Mouse (Mus musculus) testis, adult 2 months (tissue): ENCODE measurements around the gene Tmod2. TPM values are rescaled to one million over a fixed set of nuclear protein-coding genes. Genes with fewer than 3 reads are reported as not detected.

ENCODE experiments used
- H3K27ac ChIP-seq: fragments of 200-500 bp; 2 replicates; pipeline ENCODE4 v1.5.1; 2012; ENCODE audit warnings: low read depth, low read length; ENCODE audit not compliant: control insufficient read depth, insufficient read depth
- H3K27me3 ChIP-seq: fragments of 200-500 bp; 2 replicates; pipeline ENCODE4 v1.6.1; 2012; ENCODE audit warnings: mild to moderate bottlenecking, low read length, moderate library complexity; ENCODE audit not compliant: control insufficient read depth, insufficient read depth
- H3K36me3 ChIP-seq: fragments of 200-500 bp; 2 replicates; pipeline ENCODE4 v1.6.1; 2012; ENCODE audit warnings: mild to moderate bottlenecking, low read length; ENCODE audit not compliant: control insufficient read depth, insufficient read depth
- H3K4me1 ChIP-seq: fragments of 200-500 bp; 2 replicates; pipeline ENCODE4 v1.6.1; 2012; ENCODE audit warnings: low read length; ENCODE audit not compliant: control insufficient read depth, insufficient read depth
- H3K4me3 ChIP-seq: fragments of 200-500 bp; 2 replicates; pipeline ENCODE4 v1.5.1; 2012; ENCODE audit warnings: low read depth, mild to moderate bottlenecking, low read length, moderate library complexity, mixed read lengths; ENCODE audit not compliant: control insufficient read depth
- CTCF ChIP-seq: fragments of 200-500 bp; IDR thresholded peaks from 2 replicates; pipeline ENCODE4 v1.5.1; 2012; ENCODE audit warnings: low read depth, mild to moderate bottlenecking, inconsistent platforms, low read length, moderate library complexity; ENCODE audit not compliant: control insufficient read depth, insufficient read depth, insufficient replicate concordance
- POLR2A ChIP-seq: fragments of 200-500 bp; IDR thresholded peaks from 2 replicates; pipeline ENCODE4 v1.6.1; 2012; ENCODE audit warnings: low read depth, mild to moderate bottlenecking, inconsistent platforms, low read length, moderate library complexity; ENCODE audit not compliant: control insufficient read depth
- polyA plus RNA-seq: library from polyadenylated mRNA; depleted of rRNA; stranded (reverse); fragments of >200 nt; gene quantifications from 2 replicates; pipeline ENCODE4 v1.2.3, GENCODE M21; 2012

The Tmod2 gene
- polyA plus RNA-seq, 1 experiment = 49.6 TPM

DNA sequence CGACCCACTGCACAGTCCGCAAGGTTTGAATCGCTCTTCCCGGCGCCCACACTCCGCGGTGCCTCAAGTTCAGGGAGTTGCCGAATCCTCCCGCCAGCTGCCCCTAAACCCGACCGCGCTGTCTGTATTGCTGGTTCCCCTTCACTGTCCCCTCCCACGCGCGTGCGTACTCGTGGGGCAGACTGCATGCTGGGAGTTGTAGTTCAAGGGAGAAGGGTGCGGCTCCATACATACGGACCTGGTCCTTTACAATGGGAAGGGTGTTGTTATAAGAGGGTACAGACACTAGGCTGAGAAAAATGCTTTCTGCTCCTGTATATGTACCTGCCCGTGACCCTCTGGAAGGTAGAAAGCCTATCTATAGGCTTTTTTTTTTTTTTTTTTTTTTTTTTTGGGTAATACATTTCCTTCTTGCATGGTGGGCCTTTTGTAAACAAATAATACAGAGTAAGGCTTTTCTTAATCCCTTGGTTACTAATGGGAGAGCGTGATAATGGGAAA lies 51.6 kb downstream of the Tmod2 start, which contains the start of gene Tmod3:
Gene Tmod3, minus strand, starts transcription at position 146 of the 501 bp plus-strand sequence.
- Histone ChIP-seq H3K27ac (peak within 1 kb of the TSS; percentile 89), H3K36me3 (no peaks in the 10 kb centered on the region)
- TF ChIP-seq POLR2A (peak; percentile 95), CTCF (no peak)

GRCm38 (mm10) chr9:75558812-75559511 lies 52.2 kb downstream of the Tmod2 start:
- peak overlapping the region; percentile 98 for H3K4me3 ChIP-seq
- peaks cover 4% of the 10 kb centered on the region for H3K4me1 ChIP-seq
- TF ChIP-seq CTCF (no peak), POLR2A (no peak)
- H3K27me3 ChIP-seq = no peaks in the 10 kb centered on the region
- peak overlapping the region; percentile 89 for H3K27ac ChIP-seq
- H3K36me3 ChIP-seq = no peaks in the 10 kb centered on the region

More for the DNA sequence above, 51.6 kb downstream of the Tmod2 start, which contains the start of gene Tmod3:
- H3K4me1 ChIP-seq = peaks cover 4% of the 10 kb centered on the region
- H3K27me3 ChIP-seq = no peaks in the 10 kb centered on the region
- H3K4me3 ChIP-seq = peak within 1 kb of the TSS; percentile 98

- Histone ChIP-seq H3K27me3 (no peaks in the 10 kb centered on the region), H3K4me1 (peaks cover 4% of the 10 kb centered on the region), H3K36me3 (no peaks in the 10 kb centered on the region), H3K27ac (no peak overlapping the region), H3K4me3 (peak overlapping the region; percentile 98)
- TF ChIP-seq CTCF (no peak), POLR2A (no peak)
Observed at GRCm38 (mm10) chr9:75558360-75558759, 52.8 kb downstream of the Tmod2 start.

- no peaks in the 10 kb centered on the region for H3K36me3 ChIP-seq
- H3K4me3 ChIP-seq = no peak overlapping the region
- TF ChIP-seq POLR2A (no peak), CTCF (no peak)
- no peak overlapping the region for H3K27ac ChIP-seq
- H3K4me1 ChIP-seq = peaks cover under 1% of the 10 kb centered on the region
- H3K27me3 ChIP-seq = no peaks in the 10 kb centered on the region
Observed at GRCm38 (mm10) chr9:75553719-75554118, 57.4 kb downstream of the Tmod2 start.

- no peak for TF ChIP-seq CTCF
- TF ChIP-seq POLR2A = no peak
- Histone ChIP-seq H3K4me1 (no peaks in the 10 kb centered on the region; the same call in 1 of the 2 replicates), H3K27me3 (no peaks in the 10 kb centered on the region), H3K4me3 (no peak overlapping the region), H3K27ac (no peak overlapping the region), H3K36me3 (no peaks in the 10 kb centered on the region)
Observed at GRCm38 (mm10) chr9:75551342-75551741, 59.8 kb downstream of the Tmod2 start.

DNA sequence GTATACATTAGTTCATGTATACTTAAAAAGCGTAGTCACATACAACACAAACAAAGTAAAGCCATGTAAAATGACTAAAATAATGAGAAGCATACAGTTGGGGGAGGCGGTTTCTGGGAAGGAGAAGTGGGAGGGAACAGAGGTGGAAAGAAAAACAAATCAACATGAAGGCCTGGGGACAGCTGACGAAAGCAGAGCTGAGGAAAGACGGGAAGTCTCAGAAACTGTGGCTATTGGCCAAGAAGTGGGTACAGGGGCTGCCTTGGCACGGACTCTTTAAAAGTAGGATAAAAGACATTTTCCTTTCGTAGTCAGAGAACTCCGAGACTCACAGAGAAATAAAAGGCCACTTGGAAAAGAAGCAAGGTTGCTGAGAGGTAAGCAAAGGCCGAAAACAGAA lies 62.1 kb downstream of the Tmod2 start:
- H3K27ac ChIP-seq = no peak overlapping the region
- no peaks in the 10 kb centered on the region; the same call in 1 of the 2 replicates for H3K4me1 ChIP-seq
- no peak overlapping the region for H3K4me3 ChIP-seq
- H3K27me3 ChIP-seq = no peaks in the 10 kb centered on the region
- TF ChIP-seq CTCF = no peak
- TF ChIP-seq POLR2A = no peak
- no peaks in the 10 kb centered on the region for H3K36me3 ChIP-seq

GRCm38 (mm10) chr9:75546885-75547553 lies 64.1 kb downstream of the Tmod2 start:
- H3K4me1 ChIP-seq = no peaks in the 10 kb centered on the region; the same call in 1 of the 2 replicates
- no peak overlapping the region; the same call in 1 of the 2 replicates for H3K27ac ChIP-seq

More at GRCm38 (mm10) chr9:75546885-75547553, 64.1 kb downstream of the Tmod2 start:
- TF ChIP-seq POLR2A = no peak; the same call in 1 of the 2 replicates
- no peak for TF ChIP-seq CTCF
- no peaks in the 10 kb centered on the region for H3K27me3 ChIP-seq
- H3K36me3 ChIP-seq = no peaks in the 10 kb centered on the region
- no peak overlapping the region for H3K4me3 ChIP-seq
